Mouse (Mus musculus) CH12F3 (cell line): ENCODE data around the gene Ephb4.

Experiments
- in situ Hi-C: fragments of 300-500 bp; cut with MboI; formaldehyde crosslinking; loops from 2 replicates; pipeline ENCODE4 v1.14.3; 2020; ENCODE audit warnings: low sequenced_read_pairs

Gene Ephb4

DNA sequence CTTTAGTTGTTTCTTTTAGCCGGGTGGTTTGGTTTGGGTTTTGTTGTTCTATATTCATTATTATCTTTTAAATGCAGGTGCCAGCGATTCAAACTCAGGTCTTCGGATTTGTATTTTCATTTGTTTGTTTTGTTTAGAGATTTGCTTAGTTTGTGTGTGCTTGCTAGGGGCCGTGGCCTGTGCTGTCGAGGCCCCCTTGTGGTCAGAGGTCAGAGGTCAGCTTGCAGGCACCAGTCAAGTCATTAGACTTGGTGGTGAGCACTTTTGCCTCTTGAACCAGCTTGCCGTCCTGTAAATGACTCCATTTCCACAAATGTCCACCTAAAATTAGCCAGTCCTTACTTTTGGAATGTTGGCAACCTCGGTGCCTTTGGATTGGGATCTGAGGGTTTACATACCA, 8.5 kb downstream of the Ephb4 start:
- in situ Hi-C loops: no loop called here

GRCm38 (mm10) chr5:137369665-137370064, 19.8 kb downstream of the Ephb4 start:
- in situ Hi-C loops: no loop called here

DNA sequence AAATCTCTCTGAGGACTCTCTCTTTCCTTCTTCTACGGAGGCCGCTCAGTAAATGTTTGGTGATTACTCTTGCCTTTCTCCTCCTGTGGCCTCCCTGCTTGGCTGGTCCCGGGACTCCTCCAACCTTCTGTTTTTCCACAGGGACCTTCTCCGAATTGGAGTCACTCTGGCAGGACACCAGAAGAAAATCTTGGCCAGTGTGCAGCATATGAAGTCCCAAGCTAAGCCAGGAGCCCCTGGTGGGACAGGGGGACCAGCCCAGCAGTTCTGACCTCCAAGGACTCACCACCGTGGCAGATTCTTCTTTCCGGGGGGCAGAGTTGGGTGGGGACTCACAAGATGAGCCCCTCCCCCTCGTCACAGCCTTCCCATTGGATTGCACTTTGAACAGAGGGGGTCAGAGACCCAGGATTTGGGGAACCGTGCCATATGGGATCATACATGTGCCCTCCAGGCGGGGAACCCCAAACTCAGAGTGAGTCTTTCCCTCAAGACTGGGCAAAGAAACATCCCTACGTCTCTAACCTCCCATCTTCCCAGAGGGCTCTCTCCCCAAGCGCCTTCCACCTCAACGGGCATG, 23.6 kb downstream of the Ephb4 start:
- in situ Hi-C loops: no loop called here

GRCm38 (mm10) chr5:137374521-137375080, 24.7 kb downstream of the Ephb4 start:
- in situ Hi-C loops: no loop called here

DNA sequence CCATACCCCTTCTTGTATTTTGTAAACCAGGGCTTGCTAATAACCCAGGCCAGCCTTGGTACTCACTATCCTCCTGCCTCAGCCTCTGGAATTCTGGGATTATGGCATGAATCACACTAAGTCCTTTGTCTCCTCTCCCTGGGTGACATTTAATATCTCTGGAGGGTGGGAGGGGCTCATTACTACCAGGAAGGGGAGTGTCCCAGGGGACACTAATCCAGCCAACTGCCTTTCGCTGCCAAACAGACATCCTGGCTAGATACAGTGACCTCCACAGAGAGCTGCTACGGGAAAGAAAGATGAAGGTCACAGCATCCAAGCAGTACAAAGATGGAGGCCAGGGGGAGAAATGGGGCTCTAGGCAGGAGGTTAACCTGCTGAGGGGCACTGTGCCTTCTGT, 25.7 kb downstream of the Ephb4 start:
- in situ Hi-C loops: no loop called here

DNA sequence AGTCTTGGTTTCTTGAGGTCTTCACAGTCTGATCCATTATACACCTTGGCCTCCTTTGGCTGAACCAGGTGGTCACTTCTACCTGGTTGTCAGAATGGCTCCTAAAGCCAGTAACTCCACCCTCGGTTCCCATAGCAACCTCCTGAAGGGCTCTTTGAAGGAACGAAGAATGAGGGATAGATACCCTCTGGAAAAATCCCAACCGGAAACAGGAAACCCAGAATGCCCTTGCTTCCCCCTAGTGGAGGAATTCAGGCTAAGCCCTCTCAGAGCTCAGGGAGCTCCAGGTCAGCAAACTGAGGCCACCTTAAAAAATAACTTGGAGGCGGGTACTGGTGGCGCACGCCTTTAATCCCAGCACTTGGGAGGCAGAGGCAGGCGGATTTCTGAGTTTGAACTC, 26.3 kb downstream of the Ephb4 start:
- in situ Hi-C loops: no loop called here

DNA sequence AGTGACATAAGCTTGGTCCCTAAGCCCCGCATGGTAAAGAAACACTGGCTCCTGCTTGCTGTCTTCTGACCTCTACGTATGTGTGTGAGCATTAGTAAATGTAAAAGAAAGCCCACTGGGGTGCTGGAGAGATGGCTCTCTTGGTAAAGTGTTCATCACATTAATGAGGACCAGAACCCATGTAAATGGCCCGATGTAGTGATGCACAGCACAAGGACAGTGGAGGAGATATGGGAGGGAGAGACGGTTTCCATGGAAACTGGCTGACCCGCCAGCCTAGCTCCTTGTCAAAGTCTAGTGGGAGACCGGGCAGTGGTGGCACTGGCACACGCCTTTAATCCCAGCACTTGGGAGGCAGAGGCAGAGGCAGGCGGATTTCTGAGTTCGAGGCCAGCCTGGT, 26.8 kb downstream of the Ephb4 start:
- in situ Hi-C loops: no loop called here

GRCm38 (mm10) chr5:137377176-137377575, 27.3 kb downstream of the Ephb4 start:
- in situ Hi-C loops: no loop called here

DNA sequence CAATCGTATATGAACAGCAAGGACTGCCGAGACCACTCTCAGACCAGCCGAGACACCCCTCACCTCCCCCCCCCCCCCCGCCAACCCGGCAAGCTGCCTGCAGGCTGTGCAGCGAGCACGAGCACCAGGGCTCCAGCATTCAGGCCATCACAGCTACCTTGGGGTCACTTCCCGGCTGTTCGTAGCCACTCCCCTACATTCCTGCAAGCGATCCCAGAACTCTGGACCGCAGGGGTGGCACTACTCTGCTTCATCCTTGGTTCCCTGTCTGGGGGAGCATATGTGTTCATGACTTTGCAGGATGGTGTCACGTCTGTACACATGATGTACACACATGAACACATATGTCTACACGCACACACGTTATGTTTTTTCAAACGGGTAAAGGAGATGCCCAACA, 27.7 kb downstream of the Ephb4 start:
- in situ Hi-C loops: no loop called here

- in situ Hi-C loops: no loop called here
These were observed 31.2 kb downstream of the Ephb4 start for GRCm38 (mm10) chr5:137381152-137381551.

DNA sequence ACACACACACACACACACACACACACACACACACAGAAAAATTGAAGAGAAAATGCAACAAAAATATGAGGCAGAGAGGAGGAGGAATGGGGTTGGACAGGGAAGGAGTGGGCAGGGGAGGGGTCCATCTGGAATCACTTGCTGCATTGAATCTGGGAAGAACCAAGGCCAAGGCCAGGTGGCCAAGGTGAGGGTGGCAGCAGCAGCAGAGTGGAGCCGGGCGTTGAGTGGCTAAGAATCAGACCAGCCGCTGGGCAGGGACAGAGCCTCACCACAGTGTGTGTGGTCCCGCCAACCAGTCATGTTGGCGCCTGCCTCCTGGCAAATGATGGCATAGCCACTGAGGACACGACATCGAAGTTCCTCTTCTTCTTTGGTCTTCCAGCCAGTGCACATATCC, 33.5 kb downstream of the Ephb4 start:
- in situ Hi-C loops: no loop called here

DNA sequence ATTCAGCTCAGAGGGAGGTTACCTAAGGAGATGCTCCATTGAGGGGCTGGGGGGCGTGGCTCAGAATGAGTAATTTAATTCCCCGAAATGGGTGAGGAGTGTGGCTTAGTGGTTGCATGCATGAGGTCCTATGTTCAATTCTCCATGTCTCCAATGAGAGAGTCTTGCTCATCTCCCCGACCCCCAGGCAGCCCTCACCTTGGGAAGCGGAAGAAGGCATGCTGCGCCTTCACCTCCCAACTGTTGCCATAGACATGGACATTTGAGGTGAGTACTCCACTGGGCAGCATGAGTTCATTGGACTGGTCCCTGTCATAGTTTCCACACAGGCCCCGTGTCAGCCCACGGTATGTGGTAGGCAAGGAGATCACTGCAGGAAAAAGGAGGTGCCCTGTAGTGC, 36.8 kb downstream of the Ephb4 start:
- in situ Hi-C loops: no loop called here

DNA sequence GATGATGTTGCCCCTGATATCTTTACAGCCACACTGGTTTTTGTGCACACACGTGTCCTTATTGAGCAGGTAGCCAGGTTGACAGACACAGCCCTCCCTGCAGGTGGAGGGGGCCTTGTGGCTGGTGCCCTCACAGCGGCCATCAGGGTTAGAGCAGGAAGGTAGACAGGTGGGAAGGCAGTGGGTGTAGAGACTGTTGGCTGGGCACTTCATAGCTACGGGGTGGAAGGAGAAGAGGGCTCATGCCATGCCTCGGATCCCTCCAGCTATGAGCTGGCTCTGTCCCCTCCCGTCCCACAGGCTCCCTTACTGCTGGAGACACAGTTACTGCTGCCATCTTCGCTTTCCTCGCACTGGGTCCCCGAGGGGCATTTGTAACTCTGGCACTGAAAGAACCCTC, 41.7 kb downstream of the Ephb4 start:
- in situ Hi-C loops: no loop called here

DNA sequence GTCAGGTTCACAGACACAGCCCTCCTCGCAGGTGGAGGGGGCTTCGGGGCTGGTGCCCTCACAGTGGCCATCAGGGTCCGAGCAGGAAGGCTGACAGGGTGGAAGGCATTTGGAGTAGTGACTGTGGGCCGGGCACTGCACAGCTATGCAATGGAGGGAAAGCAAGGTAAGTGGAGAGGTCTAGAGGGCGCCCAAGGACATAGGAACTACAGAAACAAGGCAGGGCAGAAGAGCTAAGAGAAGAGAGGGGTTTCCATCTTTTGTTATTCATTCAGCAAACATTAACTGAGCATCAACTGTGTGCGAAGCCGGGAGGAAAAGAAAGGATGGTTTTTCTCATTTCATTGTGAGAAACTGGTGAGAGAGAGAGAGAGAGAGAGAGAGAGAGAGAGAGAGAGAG, 44.5 kb downstream of the Ephb4 start:
- in situ Hi-C loops: no loop called here

DNA sequence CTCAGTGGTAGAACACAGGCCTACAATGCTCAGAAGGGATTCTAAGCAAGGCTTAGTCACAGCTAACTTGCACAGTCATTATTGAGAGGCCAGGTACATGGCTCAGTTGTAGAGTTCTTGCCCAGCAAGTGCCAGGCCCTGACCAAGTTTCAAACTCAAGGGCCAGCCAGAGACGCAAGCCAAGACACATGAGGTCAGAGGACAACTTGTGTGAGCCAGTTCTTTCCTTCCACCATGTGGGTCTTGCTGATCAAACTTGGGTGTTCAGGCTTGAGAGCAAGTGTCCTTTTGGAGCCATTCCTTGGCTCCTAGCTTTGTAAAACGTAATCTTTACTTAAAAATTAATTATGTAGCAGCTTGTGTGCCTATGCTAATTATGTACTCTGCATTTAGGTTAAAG, 54.2 kb downstream of the Ephb4 start:
- in situ Hi-C loops: no loop called here

GRCm38 (mm10) chr5:137409451-137409850, 59.5 kb downstream of the Ephb4 start:
- in situ Hi-C loops: no loop called here

- in situ Hi-C loops: no loop called here
These were observed 60.2 kb downstream of the Ephb4 start for GRCm38 (mm10) chr5:137410066-137410465.

- in situ Hi-C loops: no loop called here
These were observed 60.6 kb downstream of the Ephb4 start for GRCm38 (mm10) chr5:137410549-137410948.

DNA sequence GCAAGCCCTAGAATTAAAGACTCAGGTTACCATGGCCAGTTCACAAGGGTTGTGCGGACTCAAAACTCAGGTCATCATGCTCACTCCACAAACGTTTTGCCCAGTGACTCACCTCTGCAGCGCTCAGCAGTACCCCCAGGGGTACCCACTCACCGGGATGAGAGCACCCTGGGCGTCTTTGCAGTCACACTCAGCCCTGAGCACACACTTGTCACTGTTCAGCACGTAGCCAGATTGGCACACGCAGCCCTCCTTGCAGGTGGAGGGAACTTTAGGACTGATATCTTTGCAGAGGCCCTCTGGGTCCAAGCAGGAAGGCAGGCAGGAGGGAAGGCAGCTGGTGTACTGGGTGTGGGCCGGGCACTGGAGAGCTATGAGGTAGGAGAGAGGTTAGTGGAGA, 61.3 kb downstream of the Ephb4 start:
- in situ Hi-C loops: no loop called here

GRCm38 (mm10) chr5:137414253-137414652, 64.3 kb downstream of the Ephb4 start:
- in situ Hi-C loops: no loop called here

DNA sequence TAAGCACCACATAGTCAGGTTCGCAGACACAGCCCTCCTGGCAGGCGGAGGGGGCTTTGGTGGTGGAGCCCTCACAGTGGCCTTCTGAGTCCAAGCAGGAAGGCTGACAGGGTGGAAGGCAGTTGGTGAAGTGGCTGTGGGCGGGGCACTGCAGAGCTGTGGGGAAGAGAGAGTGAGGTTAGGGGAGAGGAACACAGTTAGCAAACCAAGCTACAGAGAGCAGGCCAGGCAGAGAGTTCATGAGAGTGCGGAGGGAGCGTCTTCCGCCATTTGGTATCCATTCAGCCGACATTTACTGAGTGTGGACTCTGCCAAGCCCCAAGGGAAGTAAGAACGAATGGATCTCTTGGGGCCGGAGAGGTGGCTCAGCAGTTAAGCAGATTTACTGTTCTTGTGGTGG, 69.2 kb downstream of the Ephb4 start:
- in situ Hi-C loops: no loop called here

DNA sequence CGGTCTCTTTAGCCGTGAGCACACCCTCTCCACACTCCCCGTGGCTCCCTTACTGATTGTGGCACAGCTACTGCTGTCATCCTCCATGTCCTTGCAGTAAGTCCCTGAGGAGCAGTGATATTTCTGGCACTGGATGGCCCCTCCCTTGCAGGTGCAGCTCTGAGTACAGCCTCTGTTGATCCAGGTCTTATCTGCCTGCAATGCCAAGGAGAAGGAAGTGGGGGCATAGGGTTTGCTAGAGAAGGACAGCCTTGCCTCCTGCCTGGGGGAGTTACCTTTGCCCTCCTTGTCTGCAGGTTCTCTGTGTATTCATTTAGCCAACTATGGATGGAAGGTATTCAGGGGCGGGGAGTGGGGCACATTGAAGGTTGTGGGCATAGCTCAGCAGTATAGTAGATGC, 69.9 kb downstream of the Ephb4 start:
- in situ Hi-C loops: no loop called here

DNA sequence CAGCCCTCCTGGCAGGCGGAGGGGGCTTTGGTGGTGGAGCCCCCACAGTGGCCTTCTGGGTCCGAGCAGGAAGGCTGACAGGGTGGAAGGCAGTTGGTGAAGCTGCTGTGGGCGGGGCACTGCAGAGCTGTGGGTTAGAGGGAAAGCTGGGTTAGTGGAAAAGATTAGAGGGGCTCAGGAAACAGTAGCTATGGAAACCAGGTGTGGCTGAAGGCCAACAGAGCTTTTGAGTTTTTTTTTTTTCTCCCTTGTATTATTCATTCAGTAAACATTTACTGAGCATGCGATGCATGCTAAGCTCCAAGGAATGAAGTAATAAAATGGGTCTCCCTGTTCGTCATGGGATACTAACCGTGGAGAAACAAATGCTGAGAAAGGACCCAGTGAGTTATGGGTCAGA, 75.7 kb downstream of the Ephb4 start:
- in situ Hi-C loops: no loop called here
